Mouse (Mus musculus): ENCODE data around the gene Pcmtd2. TPM values are rescaled to one million over a fixed set of nuclear protein-coding genes. Genes with fewer than 3 reads are reported as not detected.

The Pcmtd2 gene
- total and polyA plus RNA-seq, 3 experiments = 9.9 to 13.6 TPM; not detected in 1

GRCm38 (mm10) chr2:181832745-181833144, 4.9 kb upstream of the Pcmtd2 start:
- peak; percentile 27 for DNase-seq (ENCODE audit: low read depth, low spot score)
- Histone ChIP-seq H3K9me3 (replicated peaks; ENCODE audit: insufficient read depth, low read length) (no peaks in the 10 kb centered on the region), H3K27me3 (ENCODE audit: control insufficient read depth in 1 of 2, insufficient read depth in 2 of 2, low read length in 2 of 2) (no peaks in the 10 kb centered on the region), H3K9ac (ENCODE audit: control insufficient read depth, low read depth, low read length, poor library complexity, severe bottlenecking) (no peak overlapping the region), H3K4me1 (ENCODE audit: control insufficient read depth in 1 of 2, insufficient read depth in 2 of 2, low read length in 2 of 2) (peaks cover 4 to 18% of the 10 kb centered on the region in 2 experiments), H3K27ac (ENCODE audit: control insufficient read depth, low read depth, low read length) (no peak overlapping the region), H3K4me3 (ENCODE audit: control insufficient read depth in 1 of 2, insufficient read depth in 1 of 2, low read depth in 2 of 2, low read length in 2 of 2) (no peak overlapping the region), H3K79me2 (ENCODE audit: control insufficient read depth, insufficient read depth, low read length, poor library complexity) (no peaks in the 10 kb centered on the region), H3K36me3 (ENCODE audit: control insufficient read depth in 1 of 2, insufficient read depth in 2 of 2, low read length in 2 of 2) (peaks cover 0 to 17% of the 10 kb centered on the region in 2 experiments; a peak in 2 of 4 replicates)
- no peak for TF ChIP-seq POLR2AphosphoS2 (IDR thresholded peaks at IDR 0.05; ENCODE audit: low read length)
- TF ChIP-seq SMC3 (IDR thresholded peaks at IDR 0.05; ENCODE audit: low read depth, low read length) = no peak
- TF ChIP-seq SIN3A (IDR thresholded peaks at IDR 0.05; ENCODE audit: low read length) = no peak
- TF ChIP-seq ETS1 (IDR thresholded peaks at IDR 0.05; ENCODE audit: low read depth, low read length) = no peak
- TF ChIP-seq RCOR1 (IDR thresholded peaks at IDR 0.05; ENCODE audit: low read depth, low read length) = no peak
- no peak for TF ChIP-seq CTCF (IDR thresholded peaks at IDR 0.05 in 2 of 3, conservative IDR thresholded peaks at IDR 0.05 in 1 of 3; ENCODE audit: control insufficient read depth in 1 of 3, insufficient read depth in 1 of 3, low read depth in 2 of 3, low read length in 3 of 3, poor library complexity in 1 of 3, severe bottlenecking in 1 of 3)
- no peak for TF ChIP-seq POLR2AphosphoS5 (IDR thresholded peaks at IDR 0.05; ENCODE audit: borderline replicate concordance, low read depth, low read length)
- no peak for TF ChIP-seq RAD21 (IDR thresholded peaks at IDR 0.05; ENCODE audit: low read depth, low read length)
- no peak for TF ChIP-seq TCF12 (IDR thresholded peaks at IDR 0.05; ENCODE audit: low read depth, low read length)
- TF ChIP-seq ZC3H11A (IDR thresholded peaks at IDR 0.05; ENCODE audit: low read depth, low read length) = no peak
- no peak for TF ChIP-seq EP300 (IDR thresholded peaks at IDR 0.05; ENCODE audit: low read depth in 1 of 2, low read length in 2 of 2)
- no peak for TF ChIP-seq TBP (IDR thresholded peaks at IDR 0.05; ENCODE audit: low read depth, low read length)
- no peak for TF ChIP-seq MAX (IDR thresholded peaks at IDR 0.05; ENCODE audit: low read length)
- TF ChIP-seq USF2 (IDR thresholded peaks at IDR 0.05; ENCODE audit: borderline replicate concordance in 1 of 2, insufficient read depth in 1 of 2, low read depth in 1 of 2, low read length in 2 of 2) = no peak

- Histone ChIP-seq H3K4me3 (ENCODE audit: control insufficient read depth in 1 of 2, insufficient read depth in 1 of 2, low read depth in 2 of 2, low read length in 2 of 2) (peak overlapping the region; percentile 62 to 76), H3K27ac (ENCODE audit: control insufficient read depth, low read depth, low read length) (no peak overlapping the region), H3K27me3 (ENCODE audit: control insufficient read depth in 1 of 2, insufficient read depth in 2 of 2, low read length in 2 of 2) (no peaks in the 10 kb centered on the region), H3K4me1 (ENCODE audit: control insufficient read depth in 1 of 2, insufficient read depth in 2 of 2, low read length in 2 of 2) (peaks cover 9% of the 10 kb centered on the region in 2 experiments), H3K79me2 (ENCODE audit: control insufficient read depth, insufficient read depth, low read length, poor library complexity) (peaks cover 2% of the 10 kb centered on the region; the same call in 1 of the 2 replicates), H3K9ac (ENCODE audit: control insufficient read depth, low read depth, low read length, poor library complexity, severe bottlenecking) (peak overlapping the region; percentile 77), H3K9me3 (replicated peaks; ENCODE audit: insufficient read depth, low read length) (no peaks in the 10 kb centered on the region), H3K36me3 (ENCODE audit: control insufficient read depth in 1 of 2, insufficient read depth in 2 of 2, low read length in 2 of 2) (peaks cover 3 to 11% of the 10 kb centered on the region in 2 experiments; a peak in 3 of 4 replicates)
- peak; percentile 33 for DNase-seq (ENCODE audit: low read depth, low spot score)
- TF ChIP-seq ZMIZ1 (IDR thresholded peaks at IDR 0.05; ENCODE audit: low read depth, low read length) = no peak
- no peak for TF ChIP-seq SMC3 (IDR thresholded peaks at IDR 0.05; ENCODE audit: low read depth, low read length)
- TF ChIP-seq ZKSCAN1 (IDR thresholded peaks at IDR 0.05; ENCODE audit: low read depth, low read length) = no peak
- no peak for TF ChIP-seq GABPA (IDR thresholded peaks at IDR 0.05; ENCODE audit: low read depth, low read length)
- TF ChIP-seq UBTF (IDR thresholded peaks at IDR 0.05; ENCODE audit: borderline replicate concordance, insufficient read depth, low read depth, low read length) = no peak
- no peak for TF ChIP-seq POLR2AphosphoS2 (IDR thresholded peaks at IDR 0.05; ENCODE audit: low read length)
- no peak for TF ChIP-seq CHD1 (IDR thresholded peaks at IDR 0.05; ENCODE audit: low read depth, low read length)
- TF ChIP-seq CTCF (IDR thresholded peaks at IDR 0.05 in 2 of 3, conservative IDR thresholded peaks at IDR 0.05 in 1 of 3; ENCODE audit: control insufficient read depth in 1 of 3, insufficient read depth in 1 of 3, low read depth in 2 of 3, low read length in 3 of 3, poor library complexity in 1 of 3, severe bottlenecking in 1 of 3) = no peak
- no peak for TF ChIP-seq MAX (IDR thresholded peaks at IDR 0.05; ENCODE audit: low read length)
Observed at GRCm38 (mm10) chr2:181838293-181838680, 633 bp downstream of the Pcmtd2 start.
